Mouse (Mus musculus) small intestine, adult 2 months (tissue): ENCODE measurements at regions not wholly inside any gene's neighbourhood (a gene's known extent, or its start where the extent isn't known, plus 50 kb on each side); places are given as distances from the start of the nearest gene placed in this dataset.

Experiments used
- CTCF ChIP-seq: fragments of 200-500 bp; IDR thresholded peaks from 2 replicates; pipeline ENCODE4 v1.5.1; 2012; ENCODE audit warnings: low read depth, mild to moderate bottlenecking, control low read depth, inconsistent platforms, low read length, moderate library complexity, mixed read lengths; ENCODE audit not compliant: insufficient replicate concordance, insufficient read length; ENCODE audit errors: extremely low read depth
- POLR2A ChIP-seq: fragments of 200-500 bp; IDR thresholded peaks from 2 replicates; pipeline ENCODE4 v1.6.1; 2012; ENCODE audit warnings: low read depth, mild to moderate bottlenecking, control low read depth, inconsistent platforms, low read length, moderate library complexity

- TF ChIP-seq CTCF (no peak), POLR2A (no peak)
These were observed 90.2 kb upstream of the Prep start for GRCm38 (mm10) chr10:44976815-44977214.
